21 mouse cellular contexts compared by ENCODE assay signal in genomic region chr15:63692491-63693295, GRCm38 (mm10).
A peak's percentile ranks its signal among the peaks of the same experiment; 100 is the strongest.
DNase-seq lines count a peak whose midpoint lies in the region; ATAC-seq and TF ChIP-seq lines count a peak whose summit lies in the region.
"Had no signal": no experiment of that assay in that cellular context is flagged by ENCODE, and none has a peak within 500 bp of the region (broad histone marks: within the 10 kb centered on the region; RNA-seq: fewer than 3 reads in every experiment).

No protein-coding gene starts in this region.

- peaks cover 33% of the 10 kb centered on the region for H3K27me3 ChIP-seq in forebrain, embryonic 10.5 days (ENCODE audit: poor library complexity, severe bottlenecking)
- H3K27me3 ChIP-seq in forebrain, postnatal 0 days (ENCODE audit: insufficient read depth, low read length): no peaks in the 10 kb centered on the region
- H3K27me3 ChIP-seq in midbrain, embryonic 10.5 days (ENCODE audit: low read depth, poor library complexity, severe bottlenecking): peaks cover 97% of the 10 kb centered on the region
- H3K27me3 ChIP-seq in midbrain, postnatal 0 days (ENCODE audit: insufficient read depth, low read length): no peaks in the 10 kb centered on the region
- peaks cover 11% of the 10 kb centered on the region for H3K27me3 ChIP-seq in midbrain, embryonic 11.5 days (ENCODE audit: control insufficient read depth, insufficient read depth, low read length)
- no peaks in the 10 kb centered on the region for H3K27me3 ChIP-seq in intestine, embryonic 15.5 days (replicated peaks)
- H3K27me3 ChIP-seq: embryonic facial prominence, embryonic 15.5 days; limb, embryonic 15.5 days; liver, embryonic 15.5 days; neural tube, embryonic 15.5 days had no signal

- H3K36me3 ChIP-seq in forebrain, embryonic 10.5 days (replicated peaks): no peaks in the 10 kb centered on the region
- H3K36me3 ChIP-seq in forebrain, postnatal 0 days (ENCODE audit: insufficient read depth): no peaks in the 10 kb centered on the region
- H3K36me3 ChIP-seq in midbrain, embryonic 10.5 days: no peaks in the 10 kb centered on the region
- H3K36me3 ChIP-seq in midbrain, postnatal 0 days (ENCODE audit: insufficient read depth, low read length): no peaks in the 10 kb centered on the region
- no peaks in the 10 kb centered on the region for H3K36me3 ChIP-seq in midbrain, embryonic 11.5 days (ENCODE audit: control insufficient read depth, insufficient read depth, low read length)
- no peaks in the 10 kb centered on the region for H3K36me3 ChIP-seq in intestine, embryonic 15.5 days
- H3K36me3 ChIP-seq: embryonic facial prominence, embryonic 15.5 days; heart, embryonic 10.5 days; limb, embryonic 15.5 days; liver, embryonic 15.5 days; neural tube, embryonic 15.5 days had no signal

- no peak for ATAC-seq in forebrain, postnatal 0 days
- no peak for ATAC-seq in midbrain, postnatal 0 days (ENCODE audit: low FRiP score)
- peak; percentile 85 for ATAC-seq in midbrain, embryonic 11.5 days (ENCODE audit: low FRiP score)
- ATAC-seq in intestine, embryonic 15.5 days: no peak
- ATAC-seq: CD4-positive, CD25-positive, alpha-beta regulatory T cell, adult 4 months; hindbrain, postnatal 0 days had no signal

- H3K4me2 ChIP-seq in forebrain, postnatal 0 days (ENCODE audit: low read depth): no peak overlapping the region
- no peak overlapping the region for H3K4me2 ChIP-seq in midbrain, postnatal 0 days (ENCODE audit: low read depth, low read length, poor library complexity, severe bottlenecking)
- H3K4me2 ChIP-seq in midbrain, embryonic 11.5 days: peak overlapping the region; percentile 10; the same call in 1 of the 2 replicates
- no peak overlapping the region for H3K4me2 ChIP-seq in intestine, embryonic 15.5 days (replicated peaks)
- H3K4me2 ChIP-seq: embryonic facial prominence, embryonic 15.5 days; limb, embryonic 15.5 days; liver, embryonic 15.5 days; neural tube, embryonic 15.5 days had no signal

- H3K4me3 ChIP-seq in forebrain, embryonic 10.5 days: peak overlapping the region; percentile 14; the same call in 1 of the 2 replicates
- H3K4me3 ChIP-seq in forebrain, postnatal 0 days (ENCODE audit: low read depth, low read length): no peak overlapping the region
- H3K4me3 ChIP-seq in midbrain, embryonic 10.5 days: no peak overlapping the region
- no peak overlapping the region for H3K4me3 ChIP-seq in midbrain, postnatal 0 days (ENCODE audit: low read depth, low read length)
- H3K4me3 ChIP-seq in midbrain, embryonic 11.5 days (ENCODE audit: low read depth, low read length): no peak overlapping the region
- H3K4me3 ChIP-seq in intestine, embryonic 15.5 days (replicated peaks): no peak overlapping the region
- H3K4me3 ChIP-seq: embryonic facial prominence, embryonic 15.5 days; heart, embryonic 10.5 days; limb, embryonic 15.5 days; liver, embryonic 15.5 days; myocyte; neural tube, embryonic 15.5 days had no signal

- H3K4me1 ChIP-seq in forebrain, embryonic 10.5 days: peaks cover 41% of the 10 kb centered on the region
- no peaks in the 10 kb centered on the region; the same call in 1 of the 2 replicates for H3K4me1 ChIP-seq in forebrain, postnatal 0 days (ENCODE audit: insufficient read depth)
- H3K4me1 ChIP-seq in midbrain, embryonic 10.5 days: peaks cover 21% of the 10 kb centered on the region
- 0 out of 2 replicates have a peak, but pooled peaks cover 4% of the 10 kb centered on the region for H3K4me1 ChIP-seq in midbrain, postnatal 0 days (ENCODE audit: insufficient read depth, low read length)
- H3K4me1 ChIP-seq in midbrain, embryonic 11.5 days (ENCODE audit: control insufficient read depth, insufficient read depth, low read length): peaks cover 9% of the 10 kb centered on the region; the same call in 1 of the 2 replicates
- no peaks in the 10 kb centered on the region for H3K4me1 ChIP-seq in intestine, embryonic 15.5 days (replicated peaks)
- H3K4me1 ChIP-seq: embryonic facial prominence, embryonic 15.5 days; limb, embryonic 15.5 days; neural tube, embryonic 15.5 days had no signal

- no peak overlapping the region for H3K9ac ChIP-seq in forebrain, postnatal 0 days
- H3K9ac ChIP-seq in midbrain, postnatal 0 days (replicated peaks; ENCODE audit: low read length, poor library complexity, severe bottlenecking): no peak overlapping the region; the same call in 1 of the 2 replicates
- no peak overlapping the region for H3K9ac ChIP-seq in midbrain, embryonic 11.5 days (ENCODE audit: low read length)
- no peak overlapping the region for H3K9ac ChIP-seq in intestine, embryonic 15.5 days
- H3K9ac ChIP-seq: embryonic facial prominence, embryonic 15.5 days; limb, embryonic 15.5 days; liver, embryonic 15.5 days; neural tube, embryonic 15.5 days had no signal

- H3K27ac ChIP-seq in forebrain, embryonic 10.5 days: peak overlapping the region; percentile 60; the same call in 1 of the 2 replicates
- H3K27ac ChIP-seq in forebrain, postnatal 0 days (ENCODE audit: low read depth, low read length): no peak overlapping the region
- H3K27ac ChIP-seq in midbrain, embryonic 10.5 days (replicated peaks): peak overlapping the region; percentile 3; the same call in 1 of the 2 replicates
- H3K27ac ChIP-seq in midbrain, postnatal 0 days (ENCODE audit: low read depth, low read length): no peak overlapping the region
- no peak overlapping the region for H3K27ac ChIP-seq in midbrain, embryonic 11.5 days (ENCODE audit: low read depth, low read length)
- no peak overlapping the region for H3K27ac ChIP-seq in intestine, embryonic 15.5 days
- H3K27ac ChIP-seq: embryonic facial prominence, embryonic 15.5 days; heart, embryonic 10.5 days; hindbrain, postnatal 0 days; limb, embryonic 15.5 days; liver, embryonic 15.5 days; neural tube, embryonic 15.5 days; stomach, postnatal 0 days had no signal

- no peak for TF ChIP-seq CTCF in forebrain, postnatal 0 days (IDR thresholded peaks at IDR 0.05; ENCODE audit: low read depth)
- no peak for TF ChIP-seq CTCF in midbrain, postnatal 0 days (IDR thresholded peaks at IDR 0.05)

- H3K9me3 ChIP-seq in forebrain, embryonic 10.5 days: no peaks in the 10 kb centered on the region
- H3K9me3 ChIP-seq in forebrain, postnatal 0 days (ENCODE audit: low read length): no peaks in the 10 kb centered on the region
- H3K9me3 ChIP-seq in midbrain, embryonic 10.5 days (replicated peaks): no peaks in the 10 kb centered on the region
- no peaks in the 10 kb centered on the region for H3K9me3 ChIP-seq in midbrain, postnatal 0 days (ENCODE audit: low read length)
- H3K9me3 ChIP-seq in midbrain, embryonic 11.5 days (ENCODE audit: control insufficient read depth, low read length): no peaks in the 10 kb centered on the region
- no peaks in the 10 kb centered on the region for H3K9me3 ChIP-seq in intestine, embryonic 15.5 days
- H3K9me3 ChIP-seq: embryonic facial prominence, embryonic 15.5 days; heart, embryonic 10.5 days; limb, embryonic 15.5 days; liver, embryonic 15.5 days; neural tube, embryonic 15.5 days had no signal

- 18% methylated on average over 9 of the region's 9 CpGs for WGBS in forebrain, embryonic 10.5 days
- 15% methylated on average over 9 of the region's 9 CpGs for WGBS in forebrain, postnatal 0 days
- WGBS in midbrain, embryonic 10.5 days: 11% methylated on average over 9 of the region's 9 CpGs
- 17% methylated on average over 9 of the region's 9 CpGs for WGBS in midbrain, postnatal 0 days
- WGBS in midbrain, embryonic 11.5 days: 12% methylated on average over 9 of the region's 9 CpGs
- WGBS in intestine, embryonic 15.5 days: 72% methylated on average over 9 of the region's 9 CpGs

- DNase-seq in forebrain, embryonic 10.5 days (ENCODE audit: extremely low spot score, low spot score): peak; percentile 53
- no peak for DNase-seq in forebrain, postnatal 0 days
- peak; percentile 61 for DNase-seq in midbrain, embryonic 10.5 days (ENCODE audit: low spot score)
- DNase-seq in midbrain, postnatal 0 days (ENCODE audit: low spot score): no peak
- peak; percentile 91 for DNase-seq in midbrain, embryonic 11.5 days (ENCODE audit: low spot score, missing footprints)
- DNase-seq in retina, postnatal 1 day: peak; percentile 55
- DNase-seq in Muller cell, postnatal 12 days (ENCODE audit: inconsistent ontology term): no peak
- DNase-seq: adrenal gland, postnatal 14 days; cerebellum, adult 11 months; kidney, adult 2 months; kidney, postnatal 10 days had no signal

Comparison
In these comparisons a context has a peak if more than half of its experiments do, and no peak if none do; other contexts are left out.
1. DNase-seq: peak in forebrain, embryonic 10.5 days (single experiment), midbrain, embryonic 10.5 days (single experiment), midbrain, embryonic 11.5 days (single experiment) and retina, postnatal 1 day (single experiment); none in forebrain, postnatal 0 days (single experiment), midbrain, postnatal 0 days (single experiment) and Muller cell, postnatal 12 days (single experiment).
2. H3K27ac ChIP-seq: peak in forebrain, embryonic 10.5 days (single experiment) and midbrain, embryonic 10.5 days (single experiment); none in forebrain, postnatal 0 days (single experiment), midbrain, postnatal 0 days (single experiment), midbrain, embryonic 11.5 days (single experiment) and intestine, embryonic 15.5 days (single experiment).